Mouse (Mus musculus) intestine, embryonic 16.5 days (tissue): Measurements from ENCODE around the gene Nr1i2. TPM values are rescaled to one million over a fixed set of nuclear protein-coding genes. Genes with fewer than 3 reads are reported as not detected.
A peak's percentile ranks its signal among the peaks of the same experiment; 100 is the strongest.
"Not testable (repeated sequence)": the region's sequence is repeated elsewhere in the genome, so short reads cannot be mapped to it uniquely, and the experiment has no call there.

Experiments
- ATAC-seq: fragments of 200-750 bp; cut with Nextera tagmentation; 2 replicates; pipeline ENCODE4 v1.8.0; 2017; ENCODE audit warnings: moderate TSS enrichment, moderate library complexity
- H3K27ac ChIP-seq: fragments of 300-500 bp; sonication (generic); 2 replicates; pipeline ENCODE4 v1.5.1; 2014; ENCODE audit warnings: mild to moderate bottlenecking, low read length
- H3K27me3 ChIP-seq: fragments of 300-500 bp; sonication (generic); replicated peaks from 2 replicates; pipeline ENCODE4 v1.6.1; 2014; ENCODE audit warnings: low read length, control low read depth, mixed read lengths; ENCODE audit not compliant: control insufficient read depth, insufficient read depth
- H3K36me3 ChIP-seq: fragments of 300-500 bp; sonication (generic); 2 replicates; pipeline ENCODE4 v1.6.1; 2014; ENCODE audit warnings: low read length, control low read depth; ENCODE audit not compliant: control insufficient read depth, insufficient read depth
- H3K4me1 ChIP-seq: fragments of 300-500 bp; sonication (generic); 2 replicates; pipeline ENCODE4 v1.6.1; 2014; ENCODE audit warnings: low read length, control low read depth, mixed read lengths; ENCODE audit not compliant: control insufficient read depth, insufficient read depth
- H3K4me2 ChIP-seq: fragments of 300-500 bp; sonication (generic); 2 replicates; pipeline ENCODE4 v1.6.1; 2014; ENCODE audit warnings: low read depth, low read length, control low read depth
- H3K4me3 ChIP-seq: fragments of 300-500 bp; sonication (generic); 2 replicates; pipeline ENCODE4 v1.5.1; 2014; ENCODE audit warnings: mild to moderate bottlenecking, low read length
- H3K9ac ChIP-seq: fragments of 300-500 bp; sonication (generic); 2 replicates; pipeline ENCODE4 v1.6.1; 2014; ENCODE audit warnings: low read depth, low read length
- H3K9me3 ChIP-seq: fragments of 300-500 bp; sonication (generic); 2 replicates; pipeline ENCODE4 v1.6.1; 2016; ENCODE audit warnings: low read length, control low read depth; ENCODE audit not compliant: control insufficient read depth
- WGBS: fragments of 180-500 bp; shearing (Covaris S2); extraction: QIAGEN DNeasy Blood & Tissue Kit; methylation state at CpG from one replicate; pipeline ENCODE4 v1.1.7; 2014; 5-methylcytosine and 5-hydroxymethylcytosine counted together
- polyA plus RNA-seq: library from polyadenylated mRNA; unstranded; fragments of >200 nt; fragmentation: Nextera tagmentation; extraction: Ambion mirVana; gene quantifications from 2 replicates; pipeline ENCODE4 v1.2.1, GENCODE M21; 2015

The Nr1i2 gene
- polyA plus RNA-seq, 1 experiment from 2014 or later = 17.9 TPM

GRCm38 (mm10) chr16:38245379-38245778 lies 49.2 kb downstream of the Nr1i2 start:
- 63% methylated on average over 2 of the region's 2 CpGs for WGBS
- no peak overlapping the region for H3K4me2 ChIP-seq
- H3K9me3 ChIP-seq = no peaks in the 10 kb centered on the region
- H3K27ac ChIP-seq = no peak overlapping the region
- H3K4me1 ChIP-seq = no peaks in the 10 kb centered on the region
- no peaks in the 10 kb centered on the region for H3K27me3 ChIP-seq
- no peak overlapping the region for H3K9ac ChIP-seq
- H3K4me3 ChIP-seq = no peak overlapping the region
- no peak for ATAC-seq
- peaks cover 6% of the 10 kb centered on the region; the same call in 1 of the 2 replicates for H3K36me3 ChIP-seq

- H3K27ac ChIP-seq = no peak overlapping the region
- H3K9ac ChIP-seq = no peak overlapping the region
- no peaks in the 10 kb centered on the region for H3K4me1 ChIP-seq
- no peaks in the 10 kb centered on the region for H3K27me3 ChIP-seq
- no peak overlapping the region for H3K4me2 ChIP-seq
- H3K4me3 ChIP-seq = no peak overlapping the region
- WGBS = 88% methylated on average over 6 of the region's 6 CpGs
- no peak for ATAC-seq
- peaks cover 6% of the 10 kb centered on the region; the same call in 1 of the 2 replicates for H3K36me3 ChIP-seq
- no peaks in the 10 kb centered on the region for H3K9me3 ChIP-seq
Observed at GRCm38 (mm10) chr16:38244111-38244510, 50.5 kb downstream of the Nr1i2 start.

DNA sequence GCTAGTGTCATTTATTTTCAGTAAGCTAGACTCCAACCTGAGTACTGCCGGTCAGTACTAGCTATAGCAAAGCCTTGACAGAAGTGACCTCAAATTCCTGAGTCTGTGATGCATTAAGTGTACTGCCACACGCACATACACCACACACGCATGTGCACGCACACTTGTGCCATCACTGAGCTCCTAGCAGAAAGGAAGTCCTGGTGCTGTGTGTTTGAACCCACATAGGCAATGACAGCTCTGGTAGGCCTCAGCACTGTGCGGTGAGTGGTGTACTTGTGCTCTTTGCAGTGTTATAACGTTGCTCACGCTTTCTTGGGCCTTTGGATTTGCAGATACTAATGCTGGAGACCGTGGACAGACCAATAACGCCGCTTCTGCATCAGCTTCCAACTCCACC lies 54.5 kb downstream of the Nr1i2 start:
- H3K27ac ChIP-seq = no peak overlapping the region
- H3K9me3 ChIP-seq = no peaks in the 10 kb centered on the region
- H3K4me1 ChIP-seq = no peaks in the 10 kb centered on the region
- no peaks in the 10 kb centered on the region for H3K27me3 ChIP-seq
- WGBS = 97% methylated on average over 10 of the region's 10 CpGs
- H3K4me2 ChIP-seq = no peak overlapping the region
- H3K9ac ChIP-seq = no peak overlapping the region
- no peak overlapping the region for H3K4me3 ChIP-seq
- 0 out of 2 replicates have a peak, but pooled peaks have one; percentile 53 for ATAC-seq
- H3K36me3 ChIP-seq = peaks cover 6% of the 10 kb centered on the region; the same call in 1 of the 2 replicates

DNA sequence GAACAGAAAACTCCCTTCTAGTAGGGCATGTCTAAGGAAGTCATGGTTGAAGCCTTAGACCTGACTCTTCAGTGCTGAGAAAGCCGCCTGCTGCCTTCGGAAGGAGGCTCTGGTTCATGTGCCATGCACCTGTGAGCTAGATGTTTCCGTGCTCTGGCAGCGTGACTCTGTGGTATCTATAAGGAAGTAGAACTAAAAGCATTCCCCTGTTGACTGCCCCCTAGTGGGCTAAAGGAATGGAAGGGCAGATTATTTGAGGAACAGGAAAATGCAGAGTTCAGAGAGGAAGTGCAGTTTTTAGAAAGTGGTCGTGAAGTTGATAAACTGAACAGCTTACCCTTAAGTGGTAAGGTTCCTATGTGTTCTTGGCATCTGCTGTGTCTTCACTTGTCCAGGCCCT lies 54.9 kb downstream of the Nr1i2 start:
- H3K36me3 ChIP-seq = peaks cover 6% of the 10 kb centered on the region; the same call in 1 of the 2 replicates
- no peak overlapping the region for H3K4me2 ChIP-seq
- no peak overlapping the region for H3K9ac ChIP-seq
- ATAC-seq = no peak
- H3K4me3 ChIP-seq = no peak overlapping the region
- no peak overlapping the region for H3K27ac ChIP-seq
- H3K9me3 ChIP-seq = no peaks in the 10 kb centered on the region
- H3K4me1 ChIP-seq = no peaks in the 10 kb centered on the region
- WGBS = 77% methylated on average over 5 of the region's 5 CpGs
- H3K27me3 ChIP-seq = no peaks in the 10 kb centered on the region

GRCm38 (mm10) chr16:38236936-38237585 lies 57.6 kb downstream of the Nr1i2 start:
- WGBS = 67% methylated on average over 4 of the region's 4 CpGs
- no peak for ATAC-seq
- H3K27me3 ChIP-seq = no peaks in the 10 kb centered on the region
- no peaks in the 10 kb centered on the region for H3K4me1 ChIP-seq
- H3K4me3 ChIP-seq = no peak overlapping the region
- no peak overlapping the region for H3K4me2 ChIP-seq
- no peaks in the 10 kb centered on the region for H3K9me3 ChIP-seq
- H3K9ac ChIP-seq = no peak overlapping the region
- peaks cover 6% of the 10 kb centered on the region; the same call in 1 of the 2 replicates for H3K36me3 ChIP-seq
- H3K27ac ChIP-seq = no peak overlapping the region

DNA sequence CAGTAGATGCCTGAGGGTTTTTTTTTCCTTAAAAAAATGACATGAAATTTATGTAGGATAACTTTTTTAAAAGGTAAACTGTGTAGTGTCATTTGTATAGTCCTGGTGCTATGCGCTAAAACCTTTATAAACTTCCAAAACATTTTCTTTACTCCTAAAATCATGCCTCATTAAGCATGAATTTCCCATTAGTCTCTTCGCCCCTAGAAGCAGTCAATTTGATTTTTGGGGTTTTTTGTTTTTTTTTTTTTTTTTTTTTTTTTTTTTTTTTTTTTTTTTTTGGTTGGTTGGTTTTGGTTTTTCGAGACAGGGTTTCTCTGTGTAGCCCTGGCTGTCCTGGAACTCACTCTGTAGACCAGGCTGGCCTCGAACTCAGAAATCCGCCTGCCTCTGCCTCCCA lies 72.1 kb downstream of the Nr1i2 start:
- not testable (repeated sequence) for H3K27ac ChIP-seq, H3K9me3 ChIP-seq, ATAC-seq, H3K4me3 ChIP-seq, H3K4me2 ChIP-seq, H3K4me1 ChIP-seq, H3K9ac ChIP-seq, H3K27me3 ChIP-seq
- peaks cover 13% of the 10 kb centered on the region for H3K36me3 ChIP-seq
- 91% methylated on average over 5 of the region's 5 CpGs for WGBS

GRCm38 (mm10) chr16:38205272-38205671 lies 89.4 kb downstream of the Nr1i2 start:
- no peak overlapping the region for H3K4me2 ChIP-seq
- 96% methylated on average over 7 of the region's 7 CpGs for WGBS
- no peak overlapping the region for H3K9ac ChIP-seq
- H3K27me3 ChIP-seq = no peaks in the 10 kb centered on the region
- H3K4me1 ChIP-seq = no peaks in the 10 kb centered on the region
- ATAC-seq = no peak
- H3K36me3 ChIP-seq = no peaks in the 10 kb centered on the region
- no peak overlapping the region for H3K27ac ChIP-seq
- no peak overlapping the region for H3K4me3 ChIP-seq
- no peaks in the 10 kb centered on the region for H3K9me3 ChIP-seq

Other genes starting within 250 kb of the Nr1i2 start
- gene Gsk3b, start 205.8 kb downstream of the Nr1i2 start, polyA plus RNA-seq = 34.3 and 34.6 TPM in 2 replicates
- 0.18 and 0.31 TPM in 2 replicates for gene Maats1, start 47.3 kb upstream of the Nr1i2 start, polyA plus RNA-seq
- 223 and 249 TPM in 2 replicates for gene Cox17, start 52.2 kb upstream of the Nr1i2 start, polyA plus RNA-seq
- 0.54 and 1.6 TPM in 2 replicates for gene Gm21987, start 52.2 kb upstream of the Nr1i2 start, polyA plus RNA-seq
- 15.0 and 20.2 TPM in 2 replicates for gene Popdc2, start 67.4 kb upstream of the Nr1i2 start, polyA plus RNA-seq
- gene Pla1a, start 138.3 kb upstream of the Nr1i2 start, polyA plus RNA-seq = 1.3 and 1.9 TPM in 2 replicates
- 85.1 and 88.9 TPM in 2 replicates for gene Adprh, start 157.9 kb upstream of the Nr1i2 start, polyA plus RNA-seq
- 0.18 and 0.27 TPM in 2 replicates for gene Cd80, start 160.7 kb upstream of the Nr1i2 start, polyA plus RNA-seq
- gene Timmdc1, start 227.8 kb upstream of the Nr1i2 start, polyA plus RNA-seq = 22.6 and 23.6 TPM in 2 replicates